Mouse (Mus musculus) small intestine, adult 2 months (tissue): ENCODE measurements around the gene Scimp.

Experiments used
- CTCF ChIP-seq: fragments of 200-500 bp; IDR thresholded peaks from 2 replicates; pipeline ENCODE4 v1.5.1; 2012; ENCODE audit warnings: low read depth, mild to moderate bottlenecking, control low read depth, inconsistent platforms, low read length, moderate library complexity, mixed read lengths; ENCODE audit not compliant: insufficient replicate concordance, insufficient read length; ENCODE audit errors: extremely low read depth
- POLR2A ChIP-seq: fragments of 200-500 bp; IDR thresholded peaks from 2 replicates; pipeline ENCODE4 v1.6.1; 2012; ENCODE audit warnings: low read depth, mild to moderate bottlenecking, control low read depth, inconsistent platforms, low read length, moderate library complexity

GRCm38 (mm10) chr11:70754476-70754875 is 57.9 kb downstream of the Scimp start:
- TF ChIP-seq CTCF (no peak), POLR2A (no peak)
